Comparison of ENCODE assay signal across 8 mouse cellular contexts in the genomic region with DNA sequence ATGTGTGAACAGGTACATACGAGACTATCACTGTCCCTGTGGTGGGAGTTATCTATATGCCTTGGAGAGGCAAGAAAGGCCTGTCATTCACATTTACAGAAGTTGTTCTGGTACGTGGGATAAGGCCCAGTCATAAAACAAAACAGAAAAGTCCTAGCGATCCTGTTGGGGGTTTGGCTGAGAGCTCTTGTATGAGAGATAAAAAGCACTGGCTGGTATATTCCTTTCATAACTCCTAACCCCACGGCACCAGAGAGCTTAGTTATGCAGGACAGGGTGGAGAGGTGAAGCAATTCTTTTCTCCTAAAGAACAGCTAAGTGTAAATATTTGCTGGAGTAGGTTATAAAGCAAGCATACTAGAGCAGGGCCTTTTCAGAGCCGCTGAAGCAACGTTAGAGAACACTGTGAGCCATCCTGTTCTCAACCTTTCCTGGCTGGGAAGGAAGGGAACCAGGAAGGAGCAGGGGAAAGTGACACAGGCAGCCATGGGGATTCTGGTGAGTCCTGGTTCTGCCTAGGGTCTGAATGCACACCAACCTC. TPM values are rescaled to one million over a fixed set of nuclear protein-coding genes. Genes with fewer than 3 reads are reported as not detected.
DNase-seq lines count a peak whose midpoint lies in the region; ATAC-seq and TF ChIP-seq lines count a peak whose summit lies in the region.

No protein-coding gene starts in this region.

- peaks cover 29% of the 10 kb centered on the region for H3K4me1 ChIP-seq in heart, adult 2 months (ENCODE audit: control insufficient read depth, insufficient read depth, low read length)
- peaks cover 10% of the 10 kb centered on the region; the same call in 1 of the 2 replicates for H3K4me1 ChIP-seq in cortical plate, adult 2 months (ENCODE audit: control insufficient read depth, insufficient read depth, low read length)
- H3K4me1 ChIP-seq in intestine, postnatal 0 days (replicated peaks; ENCODE audit: control insufficient read depth, insufficient read depth, low read length): peaks cover 18% of the 10 kb centered on the region; the same call in 1 of the 2 replicates
- H3K4me1 ChIP-seq in midbrain, embryonic 11.5 days (ENCODE audit: control insufficient read depth, insufficient read depth, low read length): peaks cover 32% of the 10 kb centered on the region

- H3K36me3 ChIP-seq in heart, adult 2 months (ENCODE audit: control insufficient read depth, insufficient read depth, low read length): peaks cover 45% of the 10 kb centered on the region
- H3K36me3 ChIP-seq in intestine, postnatal 0 days (ENCODE audit: control insufficient read depth, insufficient read depth): no peaks in the 10 kb centered on the region; the same call in 1 of the 2 replicates
- H3K36me3 ChIP-seq in midbrain, embryonic 11.5 days (ENCODE audit: control insufficient read depth, insufficient read depth, low read length): no peaks in the 10 kb centered on the region

- intact Hi-C loops in heart, adult 2 months (cut with DNase I): loop anchor here (1.0 to 2.0 kb wide), 2 partner anchors 15 to 49 kb away; no protein-coding TSS in a partner anchor

- no peaks in the 10 kb centered on the region for H3K27me3 ChIP-seq in heart, adult 2 months (ENCODE audit: control insufficient read depth, insufficient read depth, low read length)
- H3K27me3 ChIP-seq in intestine, postnatal 0 days (replicated peaks; ENCODE audit: control insufficient read depth, insufficient read depth, low read length): no peaks in the 10 kb centered on the region
- no peaks in the 10 kb centered on the region for H3K27me3 ChIP-seq in midbrain, embryonic 11.5 days (ENCODE audit: control insufficient read depth, insufficient read depth, low read length)

- H3K4me2 ChIP-seq in intestine, postnatal 0 days (replicated peaks; ENCODE audit: low read depth): peak overlapping the region; percentile 70
- peak overlapping the region; percentile 65 for H3K4me2 ChIP-seq in midbrain, embryonic 11.5 days

- no peak for TF ChIP-seq EP300 in heart, adult 2 months (IDR thresholded peaks at IDR 0.05; ENCODE audit: insufficient read depth, low read depth, low read length)

- no peak for DNase-seq in heart, adult 2 months
- DNase-seq in heart, adult 9 months (ENCODE audit: low spot score in 2 of 2): no peak
- no peak for DNase-seq in midbrain, embryonic 11.5 days (ENCODE audit: low spot score, missing footprints)
- DNase-seq in cerebellum, adult 11 months: no peak
- no peak for DNase-seq in spleen, postnatal 10 days (ENCODE audit: low spot score in 2 of 2)
- no peak for DNase-seq in urinary bladder, postnatal 36 days (ENCODE audit: low spot score in 2 of 2)

- no peak for TF ChIP-seq CTCF in heart, adult 2 months (IDR thresholded peaks at IDR 0.05)
- TF ChIP-seq CTCF in cortical plate, adult 2 months (IDR thresholded peaks at IDR 0.05; ENCODE audit: extremely low read depth, insufficient read depth, low read length): no peak
- no peak for TF ChIP-seq CTCF in intestine, postnatal 0 days (IDR thresholded peaks at IDR 0.05; ENCODE audit: low read depth)

- peaks cover 15% of the 10 kb centered on the region for H3K79me2 ChIP-seq in heart, adult 2 months (replicated peaks; ENCODE audit: control insufficient read depth, insufficient read depth, low read length)

- H3K27ac ChIP-seq in heart, adult 2 months: peak overlapping the region; percentile 88
- H3K27ac ChIP-seq in cortical plate, adult 2 months (ENCODE audit: insufficient read depth, low read length): no peak overlapping the region
- H3K27ac ChIP-seq in intestine, postnatal 0 days (ENCODE audit: low read depth, low read length): peak overlapping the region; percentile 93
- H3K27ac ChIP-seq in midbrain, embryonic 11.5 days (ENCODE audit: low read depth, low read length): no peak overlapping the region

- no peak for ATAC-seq in intestine, postnatal 0 days
- ATAC-seq in midbrain, embryonic 11.5 days (ENCODE audit: low FRiP score): no peak

- no peak for TF ChIP-seq POLR2A in heart, adult 2 months (IDR thresholded peaks at IDR 0.05; ENCODE audit: insufficient read depth, low read depth, low read length)
- TF ChIP-seq POLR2A in cortical plate, adult 2 months (IDR thresholded peaks at IDR 0.05; ENCODE audit: extremely low read depth, insufficient read depth, low read length): no peak

- 4% methylated on average over 6 of the region's 6 CpGs for WGBS in heart, adult 2 months
- 7% methylated on average over 6 of the region's 6 CpGs for WGBS in intestine, postnatal 0 days
- 50% methylated on average over 6 of the region's 6 CpGs for WGBS in midbrain, embryonic 11.5 days

- H3K9ac ChIP-seq in heart, adult 2 months (ENCODE audit: low read depth, low read length): peak overlapping the region; percentile 98
- H3K9ac ChIP-seq in intestine, postnatal 0 days (ENCODE audit: low read depth, low read length): peak overlapping the region; percentile 99
- H3K9ac ChIP-seq in midbrain, embryonic 11.5 days (ENCODE audit: low read length): peak overlapping the region; percentile 85

- no peaks in the 10 kb centered on the region for H3K9me3 ChIP-seq in intestine, postnatal 0 days (ENCODE audit: control insufficient read depth)
- H3K9me3 ChIP-seq in midbrain, embryonic 11.5 days (ENCODE audit: control insufficient read depth, low read length): no peaks in the 10 kb centered on the region

- H3K4me3 ChIP-seq in heart, adult 2 months: peak overlapping the region; percentile 83
- H3K4me3 ChIP-seq in cortical plate, adult 2 months (ENCODE audit: insufficient read depth, low read length): peak overlapping the region; percentile 92
- H3K4me3 ChIP-seq in intestine, postnatal 0 days (ENCODE audit: low read depth, low read length): peak overlapping the region; percentile 100
- H3K4me3 ChIP-seq in midbrain, embryonic 11.5 days (ENCODE audit: low read depth, low read length): peak overlapping the region; percentile 99

RNA-seq across cellular contexts. Expression of gene Actn4, which starts 2.6 kb away (rescaled TPM):
- total RNA-seq in heart, adult 2 months (2021): 10 to 100 TPM; 66.1 to 85.7 TPM
- polyA plus RNA-seq in heart, adult 2 months (2012; rRNA removed): 123 and 132 TPM in 2 replicates
- 170 and 178 TPM in 2 replicates for polyA plus RNA-seq in cortical plate, adult 2 months (2012; rRNA removed)
- polyA plus RNA-seq in intestine, postnatal 0 days (2015; fragmentation: Nextera tagmentation; extraction: Ambion mirVana): 293 and 319 TPM in 2 replicates
- polyA plus RNA-seq in midbrain, embryonic 11.5 days (2014; fragmentation: Nextera tagmentation; extraction: Ambion mirVana): 141 and 144 TPM in 2 replicates

RNA-seq across cellular contexts. Expression of gene Eif3k, which starts 22.1 kb away (rescaled TPM):
- total RNA-seq in heart, adult 2 months (2021): 100 to 1,000 TPM; 156 to 177 TPM
- 221 and 283 TPM in 2 replicates for polyA plus RNA-seq in heart, adult 2 months (2012; rRNA removed)
- polyA plus RNA-seq in cortical plate, adult 2 months (2012; rRNA removed): 307 and 320 TPM in 2 replicates
- polyA plus RNA-seq in intestine, postnatal 0 days (2015; fragmentation: Nextera tagmentation; extraction: Ambion mirVana): 282 and 286 TPM in 2 replicates
- 392 and 400 TPM in 2 replicates for polyA plus RNA-seq in midbrain, embryonic 11.5 days (2014; fragmentation: Nextera tagmentation; extraction: Ambion mirVana)

RNA-seq across cellular contexts. Expression of gene Map4k1, which starts 22.3 kb away (rescaled TPM):
- 1 to 10 TPM in 1 of 2 experiments, under 1 TPM in 1; 0.91 to 1.1 TPM for total RNA-seq in heart, adult 2 months (2021)
- polyA plus RNA-seq in heart, adult 2 months (2012; rRNA removed): 2.7 and 3.4 TPM in 2 replicates
- 2.2 and 2.8 TPM in 2 replicates for polyA plus RNA-seq in cortical plate, adult 2 months (2012; rRNA removed)
- 1.5 and 1.6 TPM in 2 replicates for polyA plus RNA-seq in intestine, postnatal 0 days (2015; fragmentation: Nextera tagmentation; extraction: Ambion mirVana)
- polyA plus RNA-seq in midbrain, embryonic 11.5 days (2014; fragmentation: Nextera tagmentation; extraction: Ambion mirVana): 4.1 and 5.5 TPM in 2 replicates

Comparison
In these comparisons a context has a peak if more than half of its experiments do, and no peak if none do; other contexts are left out.
1. H3K27ac ChIP-seq: peak in heart, adult 2 months (single experiment) and intestine, postnatal 0 days (single experiment); none in cortical plate, adult 2 months (single experiment) and midbrain, embryonic 11.5 days (single experiment).
2. Peak in every context shown above with its lines, with median percentiles within 50 percentile points of each other: H3K4me3 ChIP-seq and H3K9ac ChIP-seq.